Mouse (Mus musculus) olfactory bulb, adult 2 months (tissue): ENCODE measurements around the gene Tbc1d9. TPM values are rescaled to one million over a fixed set of nuclear protein-coding genes. Genes with fewer than 3 reads are reported as not detected.

Source experiments
- H3K27ac ChIP-seq: fragments of 200-500 bp; 2 replicates; pipeline ENCODE4 v1.5.1; 2012; ENCODE audit warnings: low read depth, low read length; ENCODE audit not compliant: insufficient read depth
- H3K4me1 ChIP-seq: fragments of 200-500 bp; 2 replicates; pipeline ENCODE4 v1.6.1; 2012; ENCODE audit warnings: low read length; ENCODE audit not compliant: control insufficient read depth, insufficient read depth
- H3K4me3 ChIP-seq: fragments of 200-500 bp; 2 replicates; pipeline ENCODE4 v1.5.1; 2012; ENCODE audit warnings: mild to moderate bottlenecking, low read depth, low read length, moderate library complexity; ENCODE audit not compliant: insufficient read depth
- CTCF ChIP-seq: fragments of 200-500 bp; IDR thresholded peaks from 2 replicates; pipeline ENCODE4 v1.5.1; 2012; ENCODE audit warnings: low read depth, mild to moderate bottlenecking, low read length, moderate library complexity; ENCODE audit not compliant: insufficient read depth
- POLR2A ChIP-seq: fragments of 200-500 bp; IDR thresholded peaks from 2 replicates; pipeline ENCODE4 v1.6.1; 2012; ENCODE audit warnings: mild to moderate bottlenecking, low read depth, low read length, moderate library complexity; ENCODE audit not compliant: insufficient read depth
- WGBS: fragments of 180-500 bp; shearing (Covaris S2); methylation state at CpG from one replicate; pipeline ENCODE4 v1.1.7; 2018; 5-methylcytosine and 5-hydroxymethylcytosine counted together
- polyA plus RNA-seq: library from polyadenylated mRNA; stranded (reverse); fragments of >200 nt; gene quantifications from 2 replicates; pipeline ENCODE4 v1.2.4, GENCODE M21; 2012; ENCODE audit warnings: low replicate concordance; ENCODE audit not compliant: missing spikeins, insufficient read depth, insufficient read length

Tbc1d9 gene
- polyA plus RNA-seq, 1 experiment, result 56.9 TPM

DNA sequence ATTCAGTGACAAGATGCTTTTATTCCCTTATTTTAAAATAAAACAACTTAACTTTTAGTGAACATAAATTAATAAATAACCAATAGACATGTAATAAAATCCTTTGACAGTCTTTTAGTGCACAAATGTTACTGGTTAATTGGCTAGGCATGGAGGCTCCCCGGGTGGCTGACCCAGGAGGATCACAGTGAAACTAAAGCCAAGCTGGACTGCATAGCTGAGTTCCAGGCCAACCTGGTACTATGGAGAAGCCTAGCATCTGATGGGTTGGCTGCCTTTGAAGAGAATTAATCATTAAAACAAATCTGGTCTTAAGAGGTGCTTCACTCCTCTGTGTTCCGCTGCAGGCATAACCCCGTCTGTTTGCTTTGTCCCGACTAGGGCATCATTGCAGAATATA lies 67.9 kb downstream of the Tbc1d9 start:
- Histone ChIP-seq H3K4me3 (no peak overlapping the region), H3K4me1 (no peaks in the 10 kb centered on the region), H3K27ac (no peak overlapping the region)
- WGBS, result 87% methylated on average over 4 of the region's 4 CpGs
- TF ChIP-seq CTCF, result no peak
- no peak for TF ChIP-seq POLR2A

DNA sequence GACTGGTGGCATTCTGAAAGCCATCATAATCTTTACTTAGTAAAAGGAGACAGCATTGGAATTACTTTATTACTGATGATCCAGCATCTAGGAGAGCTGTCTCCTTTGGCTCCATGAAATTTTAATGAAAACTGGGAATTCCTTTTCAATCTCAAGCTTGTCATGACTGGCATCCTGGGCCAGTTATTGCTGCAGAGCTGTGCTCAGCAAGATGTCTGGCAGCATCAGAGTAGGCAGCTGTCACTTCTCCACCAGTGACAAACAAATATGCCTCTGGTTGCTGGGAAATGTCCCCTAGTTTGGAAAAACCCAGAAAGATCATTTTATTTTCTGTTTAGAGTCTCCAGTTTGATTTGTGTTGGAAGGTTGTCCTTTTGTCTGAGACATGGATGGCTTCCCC lies 74.2 kb downstream of the Tbc1d9 start:
- H3K27ac ChIP-seq, result no peak overlapping the region

DNA sequence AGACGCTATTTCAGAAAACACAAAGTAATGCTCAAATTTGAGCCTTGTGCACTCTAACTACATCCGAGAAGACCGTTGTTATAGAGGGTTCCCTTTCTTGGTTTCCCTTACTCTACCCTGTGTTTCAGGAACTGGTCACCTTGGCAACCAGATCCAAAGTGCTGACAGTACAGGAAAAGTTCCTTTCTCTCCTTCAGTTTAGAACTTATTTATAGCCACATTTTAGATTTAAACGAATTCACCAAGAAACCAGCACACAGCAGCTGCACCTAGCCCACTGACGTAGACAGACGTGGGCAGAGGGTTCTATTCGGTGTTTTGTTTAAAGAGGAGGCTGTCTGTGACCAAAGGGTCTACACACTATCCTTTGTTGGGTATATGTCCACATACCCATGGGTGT lies 79.0 kb downstream of the Tbc1d9 start:
- peaks cover 7% of the 10 kb centered on the region; the same call in 1 of the 2 replicates for H3K4me1 ChIP-seq
- H3K4me3 ChIP-seq, result no peak overlapping the region
- no peak for TF ChIP-seq CTCF
- TF ChIP-seq POLR2A, result no peak
- peak overlapping the region; percentile 29; the same call in 1 of the 2 replicates for H3K27ac ChIP-seq
- WGBS, result 37% methylated on average over 7 of the region's 7 CpGs

More for the DNA sequence above, 74.2 kb downstream of the Tbc1d9 start:
- peaks cover 3% of the 10 kb centered on the region; the same call in 1 of the 2 replicates for H3K4me1 ChIP-seq
- H3K4me3 ChIP-seq, result no peak overlapping the region
- no peak for TF ChIP-seq POLR2A
- TF ChIP-seq CTCF, result no peak

DNA sequence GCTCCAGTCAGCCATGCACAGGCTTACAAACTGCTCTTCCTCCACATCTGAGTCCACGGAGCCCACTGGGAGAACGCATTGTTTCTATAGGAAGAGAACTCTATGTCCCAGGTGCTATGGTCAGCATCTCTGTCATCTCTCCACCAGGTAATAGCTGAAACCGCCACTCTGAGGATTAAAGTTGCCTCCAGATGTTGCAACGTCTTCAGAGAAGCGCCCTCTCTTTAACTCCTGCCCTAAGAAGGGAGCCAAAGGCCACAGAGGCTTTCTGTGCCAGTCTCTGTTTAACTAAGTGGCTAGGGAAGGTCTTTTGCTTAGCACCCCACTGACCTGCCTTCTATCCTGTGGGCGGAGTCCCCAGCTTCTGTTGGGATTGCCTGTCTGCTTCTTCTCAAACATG lies 85.7 kb downstream of the Tbc1d9 start:
- TF ChIP-seq CTCF (no peak), POLR2A (no peak)

DNA sequence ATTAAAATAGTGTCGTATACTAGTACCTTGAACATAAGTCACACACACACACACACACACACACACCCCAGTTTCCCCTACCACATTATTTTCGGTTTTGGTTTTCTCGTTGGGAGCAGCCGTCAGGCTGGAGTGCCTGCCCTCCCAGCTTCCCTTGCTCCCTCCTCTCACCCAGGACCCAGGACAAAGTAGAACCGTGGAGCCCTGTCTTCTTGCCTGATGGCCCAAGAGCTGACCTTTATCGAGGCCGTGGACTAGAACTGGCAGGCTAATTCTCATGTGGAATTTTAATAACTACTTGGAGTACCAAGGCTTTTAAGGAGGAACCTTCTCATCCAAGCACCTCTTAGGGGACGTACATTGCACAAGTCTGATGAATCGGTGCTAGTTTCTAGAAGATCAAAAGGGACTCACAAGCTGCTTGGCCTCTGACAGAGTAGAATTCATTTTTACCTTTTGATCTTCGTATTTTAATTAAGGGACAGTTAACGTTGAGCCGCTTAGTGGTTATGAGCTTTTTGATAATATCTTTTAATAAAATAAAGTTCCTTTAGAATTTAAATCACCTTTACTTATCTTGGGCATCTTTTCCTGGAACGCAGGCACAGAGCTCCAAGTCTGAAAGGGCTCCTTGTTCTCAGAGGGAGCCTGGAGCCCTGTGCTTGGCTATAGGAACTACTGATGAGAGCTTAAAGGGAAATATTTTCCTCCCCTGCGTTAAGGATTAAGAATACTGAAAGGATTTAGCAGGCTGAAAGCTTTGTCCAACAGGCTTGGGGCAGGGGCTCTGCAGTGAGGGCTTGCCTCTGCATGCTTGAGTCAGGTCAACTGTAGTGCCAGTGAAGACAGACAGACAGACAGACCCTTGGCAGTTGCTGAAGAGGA lies 86.5 kb downstream of the Tbc1d9 start:
- WGBS, result 40% methylated on average over 14 of the region's 14 CpGs
- Histone ChIP-seq H3K4me3 (no peak overlapping the region), H3K4me1 (no peaks in the 10 kb centered on the region), H3K27ac (no peak overlapping the region)
- no peak for TF ChIP-seq CTCF
- TF ChIP-seq POLR2A, result no peak

More for the DNA sequence above, 85.7 kb downstream of the Tbc1d9 start:
- 92% methylated on average over 6 of the region's 6 CpGs for WGBS
- no peak overlapping the region for H3K4me3 ChIP-seq
- H3K27ac ChIP-seq, result no peak overlapping the region
- H3K4me1 ChIP-seq, result peaks cover 2% of the 10 kb centered on the region; the same call in 1 of the 2 replicates

DNA sequence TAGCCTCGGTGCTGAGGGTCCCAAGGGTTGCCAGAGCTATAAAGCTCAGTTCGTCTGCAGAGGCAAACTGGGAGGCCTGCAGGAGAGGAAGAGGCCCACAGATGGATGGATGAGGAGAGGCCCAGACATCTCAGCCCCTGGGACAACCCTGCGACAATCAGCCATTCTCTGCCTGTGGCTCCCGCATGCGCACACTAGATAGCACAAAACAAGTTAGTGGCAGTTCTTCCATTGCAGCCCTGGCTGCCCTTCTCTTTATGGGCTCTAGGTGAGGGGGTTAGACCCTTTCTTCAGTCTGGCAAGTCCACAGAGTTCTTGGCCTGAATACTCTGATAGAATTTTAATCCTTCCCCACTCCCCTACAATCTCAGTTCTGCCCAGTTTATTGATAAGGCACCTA lies 87.6 kb downstream of the Tbc1d9 start:
- Histone ChIP-seq H3K4me3 (no peak overlapping the region), H3K27ac (no peak overlapping the region), H3K4me1 (no peaks in the 10 kb centered on the region)
- TF ChIP-seq POLR2A, result no peak
- no peak for TF ChIP-seq CTCF
- 94% methylated on average over 5 of the region's 5 CpGs for WGBS

DNA sequence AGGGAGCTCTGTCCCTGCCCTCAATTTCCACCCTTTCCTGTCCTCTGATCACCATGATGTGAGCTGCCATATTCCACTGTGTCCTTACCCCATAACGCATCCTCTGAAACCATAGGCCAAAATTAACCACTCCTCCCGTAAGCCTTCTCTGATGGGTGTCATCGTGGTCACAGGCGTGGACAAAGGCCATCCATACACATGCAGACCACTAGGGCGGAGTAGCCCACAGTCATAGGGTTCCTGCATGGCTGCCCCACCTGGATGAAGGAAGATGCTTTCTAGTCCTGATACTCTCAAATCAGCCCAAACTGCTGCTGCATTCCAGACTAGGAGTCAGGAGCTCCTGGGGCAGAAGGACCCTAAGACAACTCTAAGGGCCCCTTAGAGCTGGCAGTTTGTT lies 92.5 kb downstream of the Tbc1d9 start:
- no peaks in the 10 kb centered on the region for H3K4me1 ChIP-seq
- TF ChIP-seq CTCF (no peak), POLR2A (no peak)
- 96% methylated on average over 5 of the region's 5 CpGs for WGBS

DNA sequence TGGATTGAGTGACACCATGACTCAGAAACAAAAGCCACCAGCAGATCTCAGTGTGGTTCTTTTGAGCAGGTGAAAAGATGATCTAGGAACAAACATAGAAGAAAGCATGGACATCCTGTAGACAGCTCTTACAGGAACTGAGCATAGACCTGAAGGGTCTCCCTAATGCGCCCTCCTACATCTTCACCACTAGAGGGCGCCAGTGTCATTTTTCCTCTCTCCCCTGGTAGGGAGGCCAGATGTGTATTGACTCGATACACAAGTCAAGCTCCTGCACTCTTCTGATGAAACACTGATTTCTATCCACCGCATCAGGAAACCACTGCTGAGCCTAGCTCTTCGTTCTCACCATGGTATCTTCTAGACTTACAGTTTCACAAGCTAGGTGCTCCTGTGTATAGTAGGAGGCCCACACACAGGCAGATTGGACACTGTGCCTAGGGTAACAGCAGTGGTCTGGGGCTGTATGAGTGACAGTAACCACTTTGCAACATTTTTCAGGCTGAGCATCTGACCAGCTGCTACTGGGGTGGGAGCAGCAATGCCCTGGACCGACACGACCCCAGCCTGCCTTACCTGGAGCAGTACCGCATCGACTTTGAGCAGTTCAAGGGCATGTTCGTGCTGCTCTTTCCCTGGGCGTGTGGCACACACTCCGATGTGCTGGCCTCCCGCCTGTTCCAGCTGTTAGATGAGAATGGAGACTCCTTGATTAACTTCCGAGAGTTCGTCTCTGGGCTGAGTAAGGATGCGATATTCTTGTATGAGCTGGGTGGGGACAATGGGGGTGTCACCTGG lies 95.5 kb downstream of the Tbc1d9 start:
- no peak for TF ChIP-seq POLR2A
- TF ChIP-seq CTCF, result no peak
- WGBS, result 69% methylated on average over 16 of the region's 16 CpGs

More for the DNA sequence above, 92.5 kb downstream of the Tbc1d9 start:
- Histone ChIP-seq H3K27ac (no peak overlapping the region), H3K4me3 (no peak overlapping the region)

DNA sequence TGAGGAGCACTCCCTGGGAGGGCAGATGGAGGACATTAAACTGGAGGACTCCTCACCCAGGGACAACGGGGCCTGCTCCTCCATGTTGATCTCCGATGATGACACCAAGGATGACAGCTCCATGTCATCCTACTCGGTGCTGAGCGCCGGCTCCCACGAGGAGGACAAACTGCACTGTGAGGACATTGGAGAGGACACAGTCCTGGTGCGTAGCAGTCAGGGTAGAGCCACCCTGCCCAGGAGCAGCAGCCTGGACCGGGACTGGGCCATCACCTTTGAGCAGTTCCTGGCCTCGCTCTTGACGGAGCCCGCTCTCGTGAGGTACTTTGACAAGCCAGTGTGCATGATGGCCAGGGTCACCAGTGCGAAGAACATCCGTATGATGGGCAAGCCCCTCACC lies 106.0 kb downstream of the Tbc1d9 start:
- TF ChIP-seq POLR2A, result no peak
- no peak for TF ChIP-seq CTCF
- peaks cover 3% of the 10 kb centered on the region; the same call in 1 of the 2 replicates for H3K4me1 ChIP-seq
- no peak overlapping the region for H3K27ac ChIP-seq
- whole genome bisulfite sequencing, result 97% methylated on average over 14 of the region's 14 CpGs
- H3K4me3 ChIP-seq, result no peak overlapping the region

More for the DNA sequence above, 95.5 kb downstream of the Tbc1d9 start:
- H3K27ac ChIP-seq, result no peak overlapping the region
- no peaks in the 10 kb centered on the region for H3K4me1 ChIP-seq
- H3K4me3 ChIP-seq, result no peak overlapping the region
